Mouse (Mus musculus): ENCODE data around the gene Map3k10. TPM values are rescaled to one million over a fixed set of nuclear protein-coding genes. Genes with fewer than 3 reads are reported as not detected.

The Map3k10 gene
- polyA plus RNA-seq, 1 experiment from 2014 or later: 9.0 TPM

- ATAC-seq: no peak
- H3K4me1 ChIP-seq: peaks cover 40% of the 10 kb centered on the region
- peak overlapping the region; percentile 100 for H3K4me2 ChIP-seq
- no peaks in the 10 kb centered on the region for H3K27me3 ChIP-seq
- H3K36me3 ChIP-seq (ENCODE audit: poor library complexity, severe bottlenecking): peaks cover 18% of the 10 kb centered on the region
- WGBS: 19% methylated on average over 14 of the region's 14 CpGs
- peak overlapping the region; percentile 86; the same call in 1 of the 2 replicates for H3K27ac ChIP-seq
- no peaks in the 10 kb centered on the region for H3K9me3 ChIP-seq (replicated peaks)
- peak overlapping the region; percentile 93 for H3K4me3 ChIP-seq
- H3K9ac ChIP-seq: peak overlapping the region; percentile 94
Observed at GRCm38 (mm10) chr7:27675222-27675612, 819 bp upstream of the Map3k10 start.

GRCm38 (mm10) chr7:27674195-27674521 is 240 bp downstream of the Map3k10 start:
- peak overlapping the region; percentile 100 for H3K4me2 ChIP-seq
- H3K9ac ChIP-seq: peak overlapping the region; percentile 94
- peak overlapping the region; percentile 86 for H3K27ac ChIP-seq
- no peaks in the 10 kb centered on the region for H3K27me3 ChIP-seq
- H3K36me3 ChIP-seq (ENCODE audit: poor library complexity, severe bottlenecking): peaks cover 21% of the 10 kb centered on the region
- WGBS: 0% methylated on average over 29 of the region's 38 CpGs
- peak overlapping the region; percentile 93 for H3K4me3 ChIP-seq
- H3K4me1 ChIP-seq: peaks cover 43% of the 10 kb centered on the region
- H3K9me3 ChIP-seq (replicated peaks): no peaks in the 10 kb centered on the region
- ATAC-seq: no peak; the same call in 1 of the 2 replicates

- Histone ChIP-seq H3K9ac (peak overlapping the region; percentile 94), H3K4me3 (peak overlapping the region; percentile 93), H3K4me2 (peak overlapping the region; percentile 100), H3K9me3 (replicated peaks) (no peaks in the 10 kb centered on the region), H3K4me1 (peaks cover 43% of the 10 kb centered on the region), H3K36me3 (ENCODE audit: poor library complexity, severe bottlenecking) (peaks cover 24% of the 10 kb centered on the region), H3K27me3 (no peaks in the 10 kb centered on the region), H3K27ac (no peak overlapping the region)
- 2% methylated on average over 47 of the region's 52 CpGs for WGBS
- ATAC-seq: 0 out of 2 replicates have a peak, but pooled peaks have one; percentile 3
Observed at GRCm38 (mm10) chr7:27673575-27674131, 745 bp downstream of the Map3k10 start.

GRCm38 (mm10) chr7:27673064-27673574 is 1.3 kb downstream of the Map3k10 start:
- 54% methylated on average over 9 of the region's 9 CpGs for WGBS
- H3K4me2 ChIP-seq: peak overlapping the region; percentile 100
- no peaks in the 10 kb centered on the region for H3K27me3 ChIP-seq
- no peak overlapping the region for H3K27ac ChIP-seq
- H3K36me3 ChIP-seq (ENCODE audit: poor library complexity, severe bottlenecking): peaks cover 29% of the 10 kb centered on the region
- H3K9me3 ChIP-seq (replicated peaks): no peaks in the 10 kb centered on the region
- H3K4me1 ChIP-seq: peaks cover 43% of the 10 kb centered on the region
- ATAC-seq: no peak
- peak overlapping the region; percentile 94 for H3K9ac ChIP-seq
- peak overlapping the region; percentile 93 for H3K4me3 ChIP-seq

- ATAC-seq: no peak
- Histone ChIP-seq H3K27me3 (peaks cover 11% of the 10 kb centered on the region), H3K4me1 (no peaks in the 10 kb centered on the region), H3K9ac (no peak overlapping the region), H3K36me3 (ENCODE audit: poor library complexity, severe bottlenecking) (peaks cover 79% of the 10 kb centered on the region), H3K27ac (no peak overlapping the region), H3K4me2 (no peak overlapping the region), H3K9me3 (replicated peaks) (no peaks in the 10 kb centered on the region), H3K4me3 (no peak overlapping the region)
- 91% methylated on average over 4 of the region's 4 CpGs for WGBS
Observed at GRCm38 (mm10) chr7:27662038-27662437, 12.4 kb downstream of the Map3k10 start.

GRCm38 (mm10) chr7:27658712-27659663 is 15.4 kb downstream of the Map3k10 start:
- no peak for ATAC-seq
- H3K36me3 ChIP-seq (ENCODE audit: poor library complexity, severe bottlenecking): peaks cover 74% of the 10 kb centered on the region
- no peak overlapping the region for H3K4me3 ChIP-seq
- H3K9ac ChIP-seq: no peak overlapping the region
- H3K4me2 ChIP-seq: no peak overlapping the region
- WGBS: 58% methylated on average over 14 of the region's 14 CpGs
- H3K27ac ChIP-seq: no peak overlapping the region
- H3K9me3 ChIP-seq (replicated peaks): no peaks in the 10 kb centered on the region
- H3K27me3 ChIP-seq: peaks cover 18% of the 10 kb centered on the region
- H3K4me1 ChIP-seq: peaks cover 24% of the 10 kb centered on the region

- Histone ChIP-seq H3K9me3 (replicated peaks) (no peaks in the 10 kb centered on the region), H3K27me3 (peaks cover 19% of the 10 kb centered on the region), H3K4me3 (no peak overlapping the region), H3K4me2 (no peak overlapping the region), H3K9ac (no peak overlapping the region), H3K27ac (no peak overlapping the region), H3K36me3 (ENCODE audit: poor library complexity, severe bottlenecking) (peaks cover 69% of the 10 kb centered on the region), H3K4me1 (peaks cover 31% of the 10 kb centered on the region)
- no peak for ATAC-seq
- WGBS: 43% methylated on average over 38 of the region's 53 CpGs
Observed at GRCm38 (mm10) chr7:27657824-27658395, 16.5 kb downstream of the Map3k10 start.

- Histone ChIP-seq H3K36me3 (ENCODE audit: poor library complexity, severe bottlenecking) (peaks cover 63% of the 10 kb centered on the region), H3K4me2 (no peak overlapping the region), H3K9me3 (replicated peaks) (no peaks in the 10 kb centered on the region), H3K4me3 (no peak overlapping the region), H3K27ac (no peak overlapping the region), H3K27me3 (peaks cover 26% of the 10 kb centered on the region), H3K9ac (no peak overlapping the region), H3K4me1 (peaks cover 32% of the 10 kb centered on the region)
- WGBS: 86% methylated on average over 16 of the region's 16 CpGs
- no peak for ATAC-seq
Observed at GRCm38 (mm10) chr7:27656600-27656999, 17.8 kb downstream of the Map3k10 start.

GRCm38 (mm10) chr7:27655545-27655944 is 18.9 kb downstream of the Map3k10 start:
- Histone ChIP-seq H3K4me2 (peak overlapping the region; percentile 87), H3K27ac (0 out of 2 replicates have a peak overlapping the region, but pooled peaks have one; percentile 8), H3K4me1 (peaks cover 32% of the 10 kb centered on the region), H3K9ac (no peak overlapping the region; the same call in 1 of the 2 replicates), H3K27me3 (peaks cover 26% of the 10 kb centered on the region), H3K9me3 (replicated peaks) (no peaks in the 10 kb centered on the region), H3K4me3 (no peak overlapping the region), H3K36me3 (ENCODE audit: poor library complexity, severe bottlenecking) (peaks cover 53% of the 10 kb centered on the region)
- 85% methylated on average over 11 of the region's 11 CpGs for WGBS
- no peak for ATAC-seq

- Histone ChIP-seq H3K9ac (peak overlapping the region; percentile 90), H3K9me3 (replicated peaks) (no peaks in the 10 kb centered on the region), H3K4me1 (peaks cover 32% of the 10 kb centered on the region), H3K4me3 (peak overlapping the region; percentile 69), H3K27me3 (peaks cover 26% of the 10 kb centered on the region), H3K36me3 (ENCODE audit: poor library complexity, severe bottlenecking) (peaks cover 46% of the 10 kb centered on the region), H3K4me2 (peak overlapping the region; percentile 87), H3K27ac (no peak overlapping the region)
- 63% methylated on average over 20 of the region's 20 CpGs for WGBS
- ATAC-seq: no peak
Observed at GRCm38 (mm10) chr7:27654607-27655276, 19.7 kb downstream of the Map3k10 start.

- Histone ChIP-seq H3K4me1 (peaks cover 32% of the 10 kb centered on the region), H3K27ac (peak within 1 kb of the TSS; percentile 93), H3K4me3 (peak within 1 kb of the TSS; percentile 69), H3K4me2 (peak within 1 kb of the TSS; percentile 87), H3K36me3 (ENCODE audit: poor library complexity, severe bottlenecking) (peaks cover 37% of the 10 kb centered on the region), H3K27me3 (peaks cover 24% of the 10 kb centered on the region), H3K9ac (peak within 1 kb of the TSS; percentile 90), H3K9me3 (replicated peaks) (no peaks in the 10 kb centered on the region)
- peak; percentile 80 for ATAC-seq
- WGBS: under 1% methylated on average over 44 of the region's 62 CpGs
Observed at GRCm38 (mm10) chr7:27653681-27654437, 20.5 kb downstream of the Map3k10 start, which contains the start of gene Ttc9b. Gene Ttc9b (plus strand): TSS chr7:27653915.
